Mouse (Mus musculus): ENCODE results near the gene Prss2.

DNA sequence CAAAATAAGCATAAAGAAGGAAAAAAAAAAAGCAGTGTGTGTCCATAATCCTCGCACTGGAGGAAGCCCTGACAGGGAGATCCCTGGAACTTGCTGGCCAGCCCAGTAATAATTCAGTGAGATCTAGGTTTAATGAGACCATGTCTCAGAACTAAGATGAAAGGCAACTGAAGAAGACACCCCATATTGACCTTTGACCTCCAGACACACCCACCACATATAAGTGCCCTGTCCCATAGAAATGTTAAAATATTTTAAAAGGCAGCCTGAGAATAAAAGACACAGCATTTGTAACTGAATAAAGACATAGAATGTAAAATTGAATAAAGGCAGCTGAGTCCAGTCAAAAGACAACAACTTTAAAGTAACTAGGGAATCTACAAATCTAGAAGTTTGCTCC lies 43.7 kb downstream of the Prss2 start:
- TF ChIP-seq CTCF (IDR thresholded peaks at IDR 0.05; ENCODE audit: low read depth) (no peak), EP300 (IDR thresholded peaks at IDR 0.05; ENCODE audit: low read depth) (no peak)
